Mouse (Mus musculus) layer of hippocampus, adult 8-10 months (tissue): ENCODE data around the gene Supt6. TPM values are rescaled to one million over a fixed set of nuclear protein-coding genes. Genes with fewer than 3 reads are reported as not detected.
A peak's percentile ranks its signal among the peaks of the same experiment; 100 is the strongest.

Experiments used
- DNase-seq, 2 experiments: peaks; one replicate each; pipeline ENCODE4 v3.0.0; 2022; ENCODE audit warnings: low spot score in 2 of 2
- total RNA-seq, 4 experiments: library from RNA; stranded (reverse); gene quantifications; 2 replicates each; pipeline ENCODE4 v1.2.4; 2022

The Supt6 gene
- total RNA-seq, 4 experiments from 2014 or later = 124 to 126 (median 125) TPM

- peak; percentile 87 to 90 for DNase-seq
Measured at GRCm38 (mm10) chr11:78182961-78183844, 62.6 kb downstream of the Supt6 start, which contains the start of gene Rpl23a. Gene Rpl23a, minus strand, starts transcription at chr11:78183584.

- DNase-seq = no peak
Measured at GRCm38 (mm10) chr11:78182450-78182849, 63.3 kb downstream of the Supt6 start.

GRCm38 (mm10) chr11:78181830-78182357, 63.9 kb downstream of the Supt6 start:
- DNase-seq = no peak

- DNase-seq = no peak
Measured at GRCm38 (mm10) chr11:78180081-78180761, 65.6 kb downstream of the Supt6 start.

- no peak for DNase-seq
Measured at GRCm38 (mm10) chr11:78179438-78179999, 66.3 kb downstream of the Supt6 start.

- DNase-seq = peak in 1 of 2 experiments; percentile 53
Measured at GRCm38 (mm10) chr11:78178859-78179437, 66.8 kb downstream of the Supt6 start.

GRCm38 (mm10) chr11:78177903-78178858, 67.6 kb downstream of the Supt6 start:
- DNase-seq = peak; percentile 91 to 94

- DNase-seq = no peak
Measured at GRCm38 (mm10) chr11:78177437-78177836, 68.3 kb downstream of the Supt6 start.

- DNase-seq = no peak
Measured at GRCm38 (mm10) chr11:78176905-78177331, 68.9 kb downstream of the Supt6 start.

- peak in 1 of 2 experiments; percentile 72 for DNase-seq
Measured at GRCm38 (mm10) chr11:78176402-78176862, 69.4 kb downstream of the Supt6 start, which contains the start of the genes Nek8 and Tlcd1. Gene Nek8, minus strand, starts transcription at chr11:78176675. Gene Tlcd1, plus strand, starts transcription at chr11:78176711.

GRCm38 (mm10) chr11:78175771-78176401, 69.9 kb downstream of the Supt6 start:
- no peak for DNase-seq

GRCm38 (mm10) chr11:78174506-78174905, 71.3 kb downstream of the Supt6 start:
- DNase-seq = no peak

- no peak for DNase-seq
Measured at GRCm38 (mm10) chr11:78172748-78173383, 72.9 kb downstream of the Supt6 start.

- DNase-seq = no peak
Measured at GRCm38 (mm10) chr11:78172034-78172747, 73.6 kb downstream of the Supt6 start.

- DNase-seq = no peak
Measured at GRCm38 (mm10) chr11:78171328-78171727, 74.5 kb downstream of the Supt6 start.

- DNase-seq = no peak
Measured at GRCm38 (mm10) chr11:78170306-78170705, 75.5 kb downstream of the Supt6 start.

- no peak for DNase-seq
Measured at GRCm38 (mm10) chr11:78168541-78169468, 77.0 kb downstream of the Supt6 start.
